Mouse (Mus musculus) retina, postnatal 1 day (tissue): ENCODE measurements around the gene Pfn2.
"Not testable (repeated sequence)": the region's sequence is repeated elsewhere in the genome, so short reads cannot be mapped to it uniquely, and the experiment has no call there.

Experiments used
- DNase-seq: peaks from one replicate; pipeline ENCODE4 v3.0.0-alpha.2; 2012

The Pfn2 gene

DNA sequence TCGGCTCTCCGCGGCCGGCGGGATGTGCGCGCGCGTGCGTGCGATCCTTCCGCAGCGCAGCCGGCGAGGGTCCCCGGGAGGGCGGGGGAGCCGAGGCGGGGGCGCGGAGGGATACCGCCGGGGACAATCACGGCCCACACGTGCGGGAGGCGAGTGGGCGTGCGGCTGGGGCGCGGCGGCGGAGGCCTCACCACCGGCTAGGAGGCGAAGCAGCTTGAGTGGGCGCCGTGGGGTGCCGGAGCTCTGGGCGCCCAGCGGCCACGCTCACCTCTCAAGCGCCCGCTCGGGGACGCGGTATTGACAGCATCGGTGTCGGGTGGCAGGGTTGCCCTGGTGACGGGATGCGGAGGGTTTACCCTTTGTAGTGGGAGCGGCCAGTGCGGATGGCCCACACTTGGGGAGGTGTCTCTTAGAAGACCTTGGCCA lies at the start of gene Pfn2:
Gene Pfn2, minus strand, starts transcription at position 320 of the 426 bp plus-strand sequence.
- DNase-seq: peak; percentile 97

DNA sequence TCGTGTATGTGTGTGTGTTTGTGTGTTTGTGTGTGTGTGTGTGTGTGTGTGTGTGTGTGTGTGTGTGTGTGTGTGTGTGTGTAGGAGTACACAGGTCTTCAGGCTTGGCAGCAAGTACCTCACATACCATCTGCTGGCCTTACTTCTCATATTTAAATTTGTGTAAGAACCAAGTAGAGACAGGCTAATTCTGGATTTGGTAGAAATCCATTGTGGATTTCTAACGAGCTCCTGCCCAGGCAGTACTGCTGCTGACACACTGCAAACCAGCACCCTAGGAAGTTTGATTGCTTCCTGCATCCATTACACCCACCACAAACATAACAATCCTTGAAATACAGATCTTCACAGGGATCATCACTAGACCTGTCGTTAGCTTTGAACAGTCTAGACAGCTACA lies 35.1 kb upstream of the Pfn2 start:
- DNase-seq: no peak

DNA sequence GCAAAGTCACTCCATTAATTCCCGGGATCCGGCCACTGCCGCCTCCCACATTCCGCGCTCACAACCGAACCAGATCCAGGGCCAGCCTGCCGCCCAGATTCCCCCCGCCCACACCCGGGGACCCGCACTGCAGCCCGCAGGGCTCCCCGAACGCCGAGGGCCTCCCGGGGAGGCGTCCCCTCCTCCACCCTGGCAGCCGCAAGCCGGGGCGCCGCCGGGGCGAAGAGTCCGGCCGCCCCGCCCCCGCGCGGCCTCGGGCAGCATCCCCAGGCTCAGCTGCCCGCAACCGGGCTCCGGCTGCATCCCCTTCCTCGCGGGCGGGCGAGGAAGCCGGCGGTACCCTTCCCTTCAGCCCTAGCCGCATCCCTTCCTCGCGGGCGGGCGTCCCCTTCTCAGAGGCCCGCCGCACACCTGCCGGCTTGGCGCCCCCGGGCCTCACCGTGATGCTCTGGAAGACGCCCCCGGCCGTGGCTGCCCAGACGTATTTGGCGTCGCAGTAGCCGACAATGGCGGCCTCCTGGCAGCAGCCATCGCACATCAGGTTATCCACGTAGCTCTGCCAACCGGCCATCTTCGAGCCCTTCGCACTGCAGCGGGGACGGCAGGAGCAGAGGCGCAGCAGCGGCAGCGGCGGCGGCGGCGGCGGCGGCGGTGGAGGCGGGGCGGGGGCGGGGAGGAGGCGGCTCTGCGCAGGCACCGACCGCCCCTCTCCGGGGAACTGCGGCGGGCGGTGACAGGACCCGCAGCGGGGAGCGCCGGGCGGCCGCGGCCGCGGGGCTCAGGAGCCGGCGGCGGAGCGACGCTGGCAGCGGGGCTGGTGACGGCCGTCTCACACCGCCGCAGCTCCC lies 743 bp downstream of the Pfn2 start:
- DNase-seq: peak; percentile 68

DNA sequence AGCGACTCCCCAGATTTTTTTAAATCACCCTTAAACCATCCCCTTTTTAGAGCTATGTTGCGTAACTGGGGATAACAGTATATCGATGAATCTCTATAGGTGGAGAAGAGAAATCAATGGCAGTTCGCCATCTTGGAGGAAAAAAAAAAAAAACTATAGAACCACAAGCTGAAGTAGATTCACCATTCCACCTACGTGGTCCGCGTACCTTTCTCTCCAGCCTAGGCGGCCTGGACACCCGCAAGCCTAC lies 1.3 kb downstream of the Pfn2 start:
- no peak for DNase-seq

DNA sequence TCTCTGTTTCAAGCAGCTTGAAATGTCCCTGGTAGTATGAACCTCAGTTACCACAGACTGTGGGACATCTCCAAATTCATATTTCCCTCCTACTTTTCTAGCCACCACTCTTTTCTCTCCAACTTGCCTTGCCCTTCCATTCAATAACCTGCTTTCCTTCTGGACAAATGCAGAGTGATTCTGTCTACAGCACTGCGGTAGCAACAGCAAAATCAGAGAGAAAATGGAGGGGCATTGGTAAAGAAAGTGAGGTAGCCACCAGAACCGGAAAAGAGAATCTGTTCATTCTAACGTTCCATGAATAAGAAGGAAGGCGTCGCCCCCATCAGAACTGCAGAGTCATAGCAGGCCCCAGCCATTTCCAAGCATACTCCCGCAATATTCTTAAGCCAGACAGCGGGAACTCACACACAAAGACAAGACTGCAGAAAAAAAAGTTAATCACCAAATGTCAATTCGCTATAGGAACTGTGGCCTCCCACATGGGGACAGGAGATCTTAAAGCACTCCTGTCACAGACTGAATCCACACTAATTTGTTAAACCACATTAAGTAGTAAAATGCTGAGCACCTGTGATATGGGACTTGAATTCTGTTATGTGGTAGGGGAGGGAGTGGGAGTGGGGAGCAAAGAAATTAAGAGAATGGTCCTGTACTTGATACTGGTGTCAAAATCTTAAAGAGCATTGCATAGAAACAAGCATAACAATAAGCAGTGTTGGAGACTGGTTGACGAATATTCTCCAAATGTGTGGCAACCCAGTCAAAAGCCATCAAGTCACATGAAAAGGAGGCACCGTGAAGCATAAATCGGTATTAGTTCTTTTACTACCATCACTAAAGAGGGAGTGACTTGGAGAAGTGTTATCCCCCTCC lies 1.9 kb downstream of the Pfn2 start:
- DNase-seq: peak; percentile 52

DNA sequence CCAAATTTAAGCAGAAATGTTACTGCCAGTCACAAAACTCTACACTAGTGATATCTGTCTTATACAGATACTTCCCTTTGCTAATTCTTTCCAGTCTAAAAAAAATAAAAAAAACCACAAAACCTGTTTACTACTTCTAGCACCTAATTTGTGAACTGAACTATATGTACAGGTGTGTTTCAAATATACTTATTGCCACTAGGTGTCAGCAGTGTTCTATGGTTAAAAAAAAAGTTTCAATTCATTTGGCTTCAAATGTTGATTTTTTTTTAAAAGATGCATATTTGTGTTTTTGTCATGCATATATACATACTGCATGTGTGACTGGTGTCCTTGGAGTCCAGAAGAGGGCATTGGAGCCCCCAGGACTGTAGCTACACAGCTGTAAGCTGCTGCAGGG lies 4.1 kb downstream of the Pfn2 start:
- DNase-seq: peak; percentile 52

DNA sequence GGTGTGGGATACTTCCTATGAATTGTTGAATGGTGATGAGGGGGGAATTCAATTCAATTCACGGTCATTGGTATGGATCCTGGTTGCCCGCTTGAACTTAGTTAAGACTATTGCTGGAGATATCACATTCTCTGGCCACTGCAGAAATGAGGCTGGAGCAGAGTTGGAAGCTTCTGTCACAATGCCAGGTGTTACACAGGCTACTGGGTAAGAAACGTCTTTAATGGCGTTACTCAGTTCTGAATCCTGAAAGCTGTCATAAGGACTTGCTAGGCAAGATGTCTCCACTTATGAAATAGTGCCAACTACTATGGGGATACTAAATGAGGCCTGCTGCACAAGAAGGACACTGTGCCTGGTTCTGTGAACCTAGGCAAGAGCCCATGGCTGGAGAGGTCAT lies 11.0 kb downstream of the Pfn2 start:
- DNase-seq: no peak

DNA sequence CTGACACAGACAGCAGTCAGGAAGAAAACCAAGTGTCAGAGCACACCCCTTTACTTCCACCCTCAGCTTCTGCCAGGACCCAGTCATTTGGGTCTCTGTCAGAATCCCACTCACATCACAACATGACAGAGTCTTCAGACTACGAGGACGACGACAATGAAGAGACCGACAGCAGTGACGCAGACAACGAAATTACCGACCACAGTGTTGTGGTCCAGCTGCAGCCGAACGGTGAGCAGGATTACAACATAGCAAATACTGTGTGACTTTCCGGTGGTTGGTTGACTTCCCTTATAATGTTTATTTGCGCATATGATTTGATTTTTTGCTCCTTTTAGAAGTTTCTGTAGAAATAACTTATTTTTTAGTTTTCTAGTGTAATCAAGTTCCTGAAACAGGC lies 14.3 kb downstream of the Pfn2 start:
- DNase-seq: no peak

DNA sequence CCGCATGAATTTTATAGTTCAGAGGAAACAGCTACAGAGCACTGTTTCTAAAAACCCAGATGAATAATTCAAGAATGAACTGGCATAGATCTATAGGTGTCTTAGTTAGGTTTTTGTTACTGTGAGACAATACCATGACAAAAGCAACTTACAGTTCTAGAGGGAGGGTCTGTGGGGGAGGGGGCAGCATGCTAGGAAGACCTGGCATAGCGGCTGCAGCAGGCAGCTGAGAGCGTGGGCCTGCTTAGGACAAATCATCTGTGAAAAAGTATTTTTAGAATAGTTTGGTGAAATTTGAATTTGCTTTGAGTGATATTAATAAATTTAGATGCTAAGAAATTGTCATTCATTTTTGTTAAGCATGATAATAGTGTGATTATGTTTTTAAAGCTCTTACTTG lies 22.0 kb downstream of the Pfn2 start:
- no peak for DNase-seq

DNA sequence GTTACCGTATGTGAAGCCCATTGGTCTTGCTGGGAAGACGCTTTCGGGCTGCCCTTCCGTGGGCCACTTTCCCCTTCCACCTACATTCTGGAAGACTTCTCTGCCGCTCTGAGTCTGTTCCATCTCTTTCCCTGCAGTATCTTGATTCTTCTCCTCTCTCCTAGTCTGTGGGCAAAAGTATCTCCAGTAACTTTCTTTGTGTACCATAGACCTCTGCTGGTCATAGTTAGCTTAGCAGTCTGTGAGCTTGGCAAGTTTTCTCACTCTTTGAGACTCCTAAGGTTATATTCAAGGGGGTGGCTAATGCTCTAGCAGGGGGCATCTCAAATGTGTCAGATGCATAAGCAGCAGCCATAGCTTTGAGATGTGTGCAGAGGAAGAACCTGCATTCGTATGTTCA lies 32.4 kb downstream of the Pfn2 start:
- DNase-seq: peak; percentile 41

DNA sequence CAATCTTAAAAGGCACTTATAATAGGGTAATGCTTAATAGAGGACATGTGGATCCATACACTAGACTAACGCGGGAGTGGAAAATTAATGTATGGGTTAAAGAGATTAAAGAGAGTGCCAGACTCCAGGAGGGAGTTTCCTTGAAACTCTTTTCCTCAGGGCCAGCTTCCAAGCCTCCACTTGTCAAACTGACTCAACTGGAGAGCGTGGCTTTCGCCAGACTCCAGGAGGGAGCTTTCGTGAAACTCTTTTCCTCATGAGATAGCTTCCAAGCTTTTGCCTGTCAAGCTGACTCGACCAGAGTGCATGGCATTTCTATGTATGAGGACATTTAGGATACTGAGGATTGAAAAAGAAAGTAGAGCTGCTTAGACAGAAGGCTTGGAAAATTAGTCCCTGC lies 52.8 kb downstream of the Pfn2 start:
- DNase-seq: not testable (repeated sequence)
